Mouse (Mus musculus) heart, postnatal 36 days (tissue): ENCODE results near the gene Ptch2. TPM values are rescaled to one million over a fixed set of nuclear protein-coding genes. Genes with fewer than 3 reads are reported as not detected.

Experiments
- DNase-seq, 2 experiments: peaks; one replicate each; pipeline ENCODE4 v3.0.0; 2021 to 2022
- intact Hi-C: fragments of 180-260 bp; cut with DNase I; formaldehyde crosslinking; loops from one replicate; pipeline ENCODE4 v1.15.1; 2025
- microRNA-seq, 2 experiments: library from miRNA; unstranded; fragments of <30 nt; microRNA quantifications; one replicate each; pipeline ENCODE4 v1.2.0; 2021; ENCODE audit warnings: borderline number of aligned reads in 2 of 2
- total RNA-seq, 2 experiments: library from RNA; stranded (reverse); gene quantifications; 2 replicates each; pipeline ENCODE4 v1.2.3; 2021

The Ptch2 gene
- total RNA-seq, 2 experiments from 2014 or later, result 1.3 to 2.3 TPM

- intact Hi-C loops, result no loop called here
Measured at GRCm38 (mm10) chr4:117148815-117149214, 52.9 kb downstream of the Ptch2 start.

GRCm38 (mm10) chr4:117149291-117150211, 53.7 kb downstream of the Ptch2 start:
- no peak for DNase-seq
- intact Hi-C loops, result no loop called here

More at GRCm38 (mm10) chr4:117148815-117149214, 52.9 kb downstream of the Ptch2 start:
- no peak for DNase-seq

GRCm38 (mm10) chr4:117150212-117150733, 54.4 kb downstream of the Ptch2 start:
- intact Hi-C loops, result no loop called here
- DNase-seq, result no peak

- intact Hi-C loops, result no loop called here
- no peak for DNase-seq
Measured at GRCm38 (mm10) chr4:117151416-117151815, 55.5 kb downstream of the Ptch2 start.

DNA sequence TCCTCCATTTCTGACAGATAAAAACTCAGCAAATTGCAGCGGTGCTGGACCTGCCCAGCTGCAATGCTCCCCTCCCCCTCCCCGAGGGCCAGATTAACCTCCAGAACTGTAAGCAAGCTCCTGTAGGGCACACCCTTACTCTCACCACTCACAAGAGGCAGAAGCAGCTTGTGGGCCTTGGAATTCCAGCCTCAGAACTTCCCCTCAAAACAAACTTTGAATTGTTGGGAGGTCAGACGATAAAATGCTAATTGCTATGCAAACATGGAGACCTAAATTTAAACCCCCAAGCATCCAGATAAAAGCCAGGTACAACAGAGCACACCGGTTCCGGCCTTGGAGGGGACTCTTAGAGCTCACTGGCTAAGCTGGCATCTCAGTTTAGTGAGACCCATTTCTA, 56.8 kb downstream of the Ptch2 start:
- intact Hi-C loops, result no loop called here
- no peak for DNase-seq

DNA sequence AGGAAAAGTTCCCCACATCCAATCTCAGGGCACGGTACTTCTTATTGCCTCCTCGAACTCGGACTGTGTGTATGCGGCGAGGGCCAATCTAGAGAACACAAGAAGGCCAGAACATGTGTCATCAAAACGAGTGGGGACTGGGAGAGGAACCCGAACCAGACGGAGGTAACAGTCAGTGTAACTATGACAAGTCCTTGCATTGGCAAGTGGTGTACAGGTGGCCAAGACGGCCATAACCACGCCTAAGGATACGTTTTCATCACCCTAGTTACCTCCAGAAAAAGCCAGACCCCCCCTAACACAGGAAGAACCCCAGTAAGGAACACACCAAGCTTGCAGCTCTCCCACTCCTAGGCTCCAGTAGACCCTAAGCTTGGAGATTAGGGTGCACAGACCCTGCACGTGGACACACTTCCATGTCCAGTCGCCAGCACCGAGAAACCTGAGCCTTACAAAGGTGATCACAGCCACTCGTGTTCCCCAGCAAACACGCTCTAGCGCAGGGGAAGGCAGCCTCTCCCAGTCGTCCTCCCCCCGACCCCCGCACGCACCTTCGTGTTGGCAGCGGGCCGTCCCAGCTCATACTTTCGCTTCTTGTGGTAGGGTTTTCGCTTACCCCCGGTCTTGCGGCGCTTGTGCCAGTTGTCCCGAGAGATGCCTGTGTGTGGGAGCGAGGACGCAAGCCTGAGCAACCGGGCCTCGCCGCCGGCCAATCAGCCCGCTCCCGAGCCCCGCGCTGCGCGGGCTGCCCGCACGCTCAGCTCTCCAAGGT, 59.3 kb downstream of the Ptch2 start:
- intact Hi-C loops, result loop anchor here (5.0 kb wide), 1 partner anchor 62 kb away; no protein-coding TSS in a partner anchor
- DNase-seq, result no peak

DNA sequence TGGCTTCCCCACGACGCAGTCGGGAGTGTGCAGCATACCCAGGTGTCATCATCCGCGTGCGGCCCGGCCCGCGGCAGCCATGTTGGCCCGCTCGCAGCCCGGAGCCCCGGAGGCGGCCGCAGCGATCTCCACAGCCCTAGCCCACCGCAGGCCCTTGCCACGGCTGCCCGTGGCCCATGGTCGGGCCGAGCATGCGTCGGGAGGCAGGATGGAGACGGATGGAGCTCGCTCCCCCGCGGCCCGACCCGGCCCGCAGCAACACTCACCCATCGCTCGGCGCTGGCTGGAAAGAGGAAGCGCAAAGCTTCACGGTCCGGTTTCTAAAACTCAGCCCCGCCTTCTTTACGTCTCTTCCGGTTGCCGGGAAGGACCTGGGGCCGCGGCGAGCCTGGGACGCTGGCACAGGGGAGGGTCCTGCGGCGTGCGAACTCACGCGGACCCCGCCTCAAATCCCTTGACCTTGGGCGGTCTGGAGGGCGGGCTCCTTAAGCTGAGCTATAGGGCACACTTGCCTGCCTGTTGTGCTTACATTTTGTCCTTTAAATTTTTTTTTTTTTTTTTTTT, 60.0 kb downstream of the Ptch2 start, which contains the start of gene Rps8:
Rps8 (minus strand) TSS at position 452 of the 564 bp plus-strand sequence.
- peak; percentile 86 to 90 for DNase-seq
- intact Hi-C loops, result loop anchor here (2.0 to 5.0 kb wide), 2 partner anchors 27 to 61 kb away; partner anchors contain the start of gene Kif2c

GRCm38 (mm10) chr4:117156372-117156771, 60.5 kb downstream of the Ptch2 start:
- intact Hi-C loops, result loop anchor here (2.0 to 5.0 kb wide), 2 partner anchors 26 to 61 kb away; partner anchors contain the start of gene Kif2c
- no peak for DNase-seq

DNA sequence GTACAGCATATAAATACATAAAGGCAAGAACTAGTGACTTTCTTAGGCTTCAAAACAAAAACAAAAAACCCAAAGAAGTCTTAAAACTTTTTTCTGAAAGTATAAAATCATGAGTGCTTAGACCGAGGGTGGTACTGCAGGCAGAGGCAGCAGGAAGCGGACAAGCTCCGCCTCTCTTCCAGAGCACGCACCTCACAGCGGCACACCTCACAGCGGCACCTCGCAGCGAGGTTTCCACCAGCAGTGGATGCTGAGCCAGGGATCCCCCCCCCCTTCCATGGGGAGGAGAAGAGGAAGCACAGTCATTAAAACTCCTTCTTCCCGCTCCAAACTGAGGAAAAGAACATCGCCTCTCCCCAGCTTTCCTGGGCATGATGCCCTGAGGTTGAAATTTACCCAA, 63.8 kb downstream of the Ptch2 start:
- intact Hi-C loops, result loop anchor here (5.0 kb wide), 1 partner anchor 58 kb away; no protein-coding TSS in a partner anchor
- DNase-seq, result no peak

DNA sequence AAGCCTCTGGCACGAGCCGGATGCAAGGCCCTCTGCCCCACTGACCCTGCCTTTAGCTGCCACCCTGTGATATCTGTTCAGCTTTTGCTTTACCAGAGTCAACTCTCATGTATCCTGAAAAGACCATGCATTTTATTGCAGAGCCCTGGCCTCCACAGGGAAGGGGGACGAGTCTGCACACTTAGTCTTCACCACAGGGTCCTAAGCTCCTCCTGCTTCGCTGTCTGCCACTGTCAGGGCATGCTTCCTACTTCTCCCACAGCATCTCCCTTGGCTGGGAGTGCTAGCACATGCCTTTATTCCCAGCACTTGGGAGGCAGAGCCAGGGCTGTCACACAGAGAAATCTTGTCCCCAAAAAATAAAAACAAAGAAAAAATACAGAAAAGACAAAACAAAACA, 65.3 kb downstream of the Ptch2 start:
- no peak for DNase-seq
- intact Hi-C loops, result no loop called here

Small RNA genes lying within 50 kb of the gene (microRNA-seq; reads per million reads assigned to microRNA genes)
- gene Gm22398, result 0 reads per million in 2 experiments

Other genes starting within 250 kb of the Ptch2 start
- 1 to 10 TPM; 1.1 to 1.4 TPM for gene Zswim5, start 218.7 kb upstream of the Ptch2 start, total RNA-seq
- 100 to 1,000 TPM; 100 to 101 TPM for gene Urod, start 101.7 kb upstream of the Ptch2 start, total RNA-seq
- 10 to 100 TPM; 17.3 to 17.4 TPM for gene Hectd3, start 100.8 kb upstream of the Ptch2 start, total RNA-seq
- gene Eif2b3, start 76.7 kb upstream of the Ptch2 start, total RNA-seq, result 10 to 100 TPM; 15.5 to 18.9 TPM
- gene Btbd19, start 29.6 kb downstream of the Ptch2 start, total RNA-seq, result 1 to 10 TPM; 1.8 to 2.4 TPM
- gene Tctex1d4, start 30.7 kb downstream of the Ptch2 start, total RNA-seq, result not detected
- gene Plk3, start 37.9 kb downstream of the Ptch2 start, total RNA-seq, result 1 to 10 TPM; 1.2 to 2.4 TPM
- gene Rps8, start 60.2 kb downstream of the Ptch2 start, total RNA-seq, result 100 to 1,000 TPM; 550 to 602 TPM
- gene Kif2c, start 86.6 kb downstream of the Ptch2 start, total RNA-seq, result under 1 TPM; 0.33 to 0.60 TPM
- 10 to 100 TPM; 26.5 to 28.5 TPM for gene Tmem53, start 155.9 kb downstream of the Ptch2 start, total RNA-seq
- not detected for gene Armh1, start 156.1 kb downstream of the Ptch2 start, total RNA-seq